Mouse (Mus musculus) lung, adult 2 months (tissue): Measurements from ENCODE around the gene 4930539E08Rik.

Experiments used
- CTCF ChIP-seq: fragments of 200-500 bp; IDR thresholded peaks from 2 replicates; pipeline ENCODE4 v1.5.1; 2011; ENCODE audit warnings: mild to moderate bottlenecking, low read length, control low read depth; ENCODE audit not compliant: insufficient read depth
- POLR2A ChIP-seq: fragments of 200-500 bp; IDR thresholded peaks from 2 replicates; pipeline ENCODE4 v1.6.1; 2011; ENCODE audit warnings: low read depth, mild to moderate bottlenecking, control low read depth, low read length, borderline replicate concordance; ENCODE audit errors: extremely low read depth

- TF ChIP-seq CTCF (no peak), POLR2A (no peak)
Observed at GRCm38 (mm10) chr17:28932274-28932673, 17.1 kb upstream of the 4930539E08Rik start.
